Mouse (Mus musculus): ENCODE measurements around the gene Nkx1-1.

GRCm38 (mm10) chr5:33435151-33435550 is 1.4 kb upstream of the Nkx1-1 start:
- no peak for TF ChIP-seq CTCF (IDR thresholded peaks at IDR 0.05; ENCODE audit: control insufficient read depth, insufficient read depth, insufficient replicate concordance, low read depth, low read length)
- TF ChIP-seq POLR2A (IDR thresholded peaks at IDR 0.05; ENCODE audit: control insufficient read depth, low read depth, low read length), result no peak

Data from testis, adult 2 months (tissue).